Mouse (Mus musculus) fibroblast of lung, adult 2 months (primary cell): ENCODE measurements at regions not wholly inside any gene's neighbourhood (a gene's known extent, or its start where the extent isn't known, plus 50 kb on each side); places are given as distances from the start of the nearest gene placed in this dataset.

Source experiments
- DNase-seq: peaks from one replicate; pipeline ENCODE4 v3.0.0-alpha.2; 2011; ENCODE audit warnings: low read depth

GRCm38 (mm10) chr3:147041201-147041600 lies 189.0 kb downstream of the Ttll7 start:
- no peak for DNase-seq

GRCm38 (mm10) chr3:147042911-147043310 lies 190.7 kb downstream of the Ttll7 start:
- no peak for DNase-seq

GRCm38 (mm10) chr3:147046634-147047033 lies 194.5 kb downstream of the Ttll7 start:
- no peak for DNase-seq

- no peak for DNase-seq
Measured at GRCm38 (mm10) chr3:147054157-147054838, 202.1 kb downstream of the Ttll7 start.

GRCm38 (mm10) chr3:147057874-147058273 lies 205.7 kb downstream of the Ttll7 start:
- DNase-seq = no peak

GRCm38 (mm10) chr3:147060659-147061058 lies 208.5 kb downstream of the Ttll7 start:
- no peak for DNase-seq

GRCm38 (mm10) chr3:147062451-147062850 lies 210.3 kb downstream of the Ttll7 start:
- DNase-seq = no peak

GRCm38 (mm10) chr3:147063578-147064442 lies 211.6 kb downstream of the Ttll7 start:
- peak; percentile 27 for DNase-seq

- DNase-seq = no peak
Measured at GRCm38 (mm10) chr3:147064443-147064868, 212.3 kb downstream of the Ttll7 start.

- no peak for DNase-seq
Measured at GRCm38 (mm10) chr3:147070972-147071371, 218.8 kb downstream of the Ttll7 start.

- DNase-seq = no peak
Measured at GRCm38 (mm10) chr3:147080197-147080596, 228.0 kb downstream of the Ttll7 start.

GRCm38 (mm10) chr3:147080768-147081448 lies 228.7 kb downstream of the Ttll7 start:
- DNase-seq = no peak

- no peak for DNase-seq
Measured at GRCm38 (mm10) chr3:147081763-147082162, 229.6 kb downstream of the Ttll7 start.

- no peak for DNase-seq
Measured at GRCm38 (mm10) chr3:147082255-147082943, 230.2 kb downstream of the Ttll7 start.

- DNase-seq = no peak
Measured at GRCm38 (mm10) chr3:147083374-147083773, 231.2 kb downstream of the Ttll7 start.

GRCm38 (mm10) chr3:147083823-147084222 lies 231.7 kb downstream of the Ttll7 start:
- no peak for DNase-seq

- DNase-seq = no peak
Measured at GRCm38 (mm10) chr3:147084624-147085189, 232.5 kb downstream of the Ttll7 start.

GRCm38 (mm10) chr3:147088171-147088570 lies 236.0 kb downstream of the Ttll7 start:
- DNase-seq = no peak

GRCm38 (mm10) chr3:147089716-147090115 lies 237.5 kb downstream of the Ttll7 start:
- no peak for DNase-seq

- DNase-seq = no peak
Measured at GRCm38 (mm10) chr3:147092188-147093075, 240.3 kb downstream of the Ttll7 start.

GRCm38 (mm10) chr3:147093076-147093380 lies 240.9 kb downstream of the Ttll7 start:
- no peak for DNase-seq
